Mouse (Mus musculus) A20 (cell line): ENCODE results near the gene Dll3.

Experiments used
- DNase-seq: peaks from one replicate; pipeline ENCODE4 v3.0.0-alpha.2; 2011; ENCODE audit warnings: low read depth, low spot score

Dll3 gene

GRCm38 (mm10) chr7:28301616-28302433 is at the start of gene Dll3:
Dll3 (minus strand) TSS chr7:28302238.
- DNase-seq: peak; percentile 78

- DNase-seq: no peak
Observed at GRCm38 (mm10) chr7:28351676-28352191, 49.7 kb upstream of the Dll3 start.

- peak; percentile 96 for DNase-seq
Observed at GRCm38 (mm10) chr7:28350155-28350883, 48.3 kb upstream of the Dll3 start, which contains the start of gene Rps16. Rps16 (plus strand) TSS chr7:28350652.

GRCm38 (mm10) chr7:28348601-28349000 is 46.6 kb upstream of the Dll3 start:
- peak; percentile 41 for DNase-seq

GRCm38 (mm10) chr7:28347746-28348145 is 45.7 kb upstream of the Dll3 start:
- DNase-seq: no peak

GRCm38 (mm10) chr7:28344637-28345036 is 42.6 kb upstream of the Dll3 start:
- peak; percentile 83 for DNase-seq

- DNase-seq: no peak
Observed at GRCm38 (mm10) chr7:28341381-28341780, 39.3 kb upstream of the Dll3 start.

- peak; percentile 91 for DNase-seq
Observed at GRCm38 (mm10) chr7:28339213-28339917, 37.3 kb upstream of the Dll3 start.

GRCm38 (mm10) chr7:28338108-28338998 is 36.3 kb upstream of the Dll3 start, which contains the start of gene Supt5:
Supt5 (minus strand) TSS chr7:28338746.
- DNase-seq: peak; percentile 99

GRCm38 (mm10) chr7:28335471-28335870 is 33.4 kb upstream of the Dll3 start:
- DNase-seq: no peak

GRCm38 (mm10) chr7:28334534-28334933 is 32.5 kb upstream of the Dll3 start:
- DNase-seq: no peak

GRCm38 (mm10) chr7:28328260-28328659 is 26.2 kb upstream of the Dll3 start:
- DNase-seq: no peak

GRCm38 (mm10) chr7:28326457-28326856 is 24.4 kb upstream of the Dll3 start:
- DNase-seq: no peak

- DNase-seq: no peak
Observed at GRCm38 (mm10) chr7:28325293-28325692, 23.3 kb upstream of the Dll3 start.

- no peak for DNase-seq
Observed at GRCm38 (mm10) chr7:28321974-28322720, 20.1 kb upstream of the Dll3 start.

- DNase-seq: no peak
Observed at GRCm38 (mm10) chr7:28318714-28319113, 16.7 kb upstream of the Dll3 start.

- DNase-seq: no peak
Observed at GRCm38 (mm10) chr7:28318036-28318435, 16.0 kb upstream of the Dll3 start.

GRCm38 (mm10) chr7:28311926-28312543 is 10.0 kb upstream of the Dll3 start, which contains the start of gene Timm50:
Timm50 (minus strand) TSS chr7:28312072.
- peak; percentile 94 for DNase-seq

GRCm38 (mm10) chr7:28311151-28311925 is 9.3 kb upstream of the Dll3 start:
- peak; percentile 37 for DNase-seq
